Mouse (Mus musculus): ENCODE data around the gene Olfr1447.

The Olfr1447 gene

GRCm38 (mm10) chr19:12903643-12904042, at the start of gene Olfr1447:
Gene Olfr1447 (minus strand): TSS chr19:12903743.
- DNase-seq, result no peak

DNA sequence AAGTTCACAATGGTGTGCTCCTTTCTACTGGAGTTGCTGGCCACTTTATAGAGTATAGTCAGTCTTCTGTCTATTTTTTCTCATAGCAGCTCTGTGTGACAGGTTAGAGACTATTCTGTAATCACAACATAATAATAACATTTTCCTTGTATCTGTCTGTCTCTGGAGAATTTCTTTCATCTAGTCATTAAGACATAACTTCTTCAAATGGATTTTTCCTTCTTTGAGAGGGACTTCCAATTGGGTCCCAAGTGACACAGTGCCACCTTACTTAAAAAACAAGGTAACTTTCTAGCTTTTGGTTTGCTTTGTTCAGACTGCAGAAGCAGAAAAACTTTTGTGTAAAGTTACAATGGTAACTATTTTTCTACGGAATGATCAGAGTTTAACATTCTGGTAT, 46.4 kb upstream of the Olfr1447 start, which contains the start of gene Olfr1450:
TSS of gene Olfr1450 (plus strand) at position 301 of the 400 bp plus-strand sequence.
- DNase-seq, result no peak

GRCm38 (mm10) chr19:12930540-12930939, 27.0 kb upstream of the Olfr1447 start, which contains the start of gene Olfr1449:
Gene Olfr1449 (plus strand): TSS chr19:12930840.
- no peak for DNase-seq

- DNase-seq, result no peak
Measured at GRCm38 (mm10) chr19:12924319-12924718, 20.8 kb upstream of the Olfr1447 start, which contains the start of gene Olfr1448. Gene Olfr1448 (minus strand): TSS chr19:12924419.

DNA sequence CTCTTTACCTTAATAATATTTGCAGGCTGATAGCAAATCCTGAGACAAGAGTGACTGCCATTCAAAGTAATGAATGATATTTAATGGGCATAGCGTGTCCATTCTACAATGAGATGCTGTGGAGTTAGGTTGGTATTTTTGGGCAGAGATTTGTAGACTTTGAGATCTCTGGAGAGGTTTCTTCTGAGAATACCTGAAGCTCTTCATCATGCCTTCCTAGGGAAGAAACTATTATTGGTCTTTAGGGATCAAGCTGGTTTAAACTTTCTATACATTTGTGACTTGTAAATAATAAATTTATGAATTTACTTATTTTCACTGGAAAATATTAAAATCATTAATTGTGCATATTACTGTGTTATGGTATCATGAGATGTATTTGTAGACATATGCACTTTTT, 10.1 kb downstream of the Olfr1447 start, which contains the start of gene Olfr1446:
TSS of gene Olfr1446 (minus strand) at position 101 of the 400 bp plus-strand sequence.
- no peak for DNase-seq

GRCm38 (mm10) chr19:12883555-12883954, 20.0 kb downstream of the Olfr1447 start, which contains the start of gene Olfr1445:
Gene Olfr1445 (plus strand): TSS chr19:12883855.
- no peak for DNase-seq

- DNase-seq, result no peak
Measured at GRCm38 (mm10) chr19:12856983-12857382, 46.6 kb downstream of the Olfr1447 start, which contains the start of gene Olfr1444. Gene Olfr1444 (plus strand): TSS chr19:12857283.

Measured in kidney, postnatal 10 days (tissue).